Mouse (Mus musculus) heart, adult 18-20 months (tissue): ENCODE measurements around the gene Fgfr2. TPM values are rescaled to one million over a fixed set of nuclear protein-coding genes. Genes with fewer than 3 reads are reported as not detected.

ENCODE experiments used
- DNase-seq, 2 experiments: peaks; one replicate each; pipeline ENCODE4 v3.0.0; 2021 to 2022; ENCODE audit warnings: mixed read lengths in 1 of 2
- total RNA-seq, 2 experiments: library from RNA; stranded (reverse); gene quantifications; 2 replicates each; pipeline ENCODE4 v1.2.3; 2021

Fgfr2 gene
- total RNA-seq, 2 experiments from 2014 or later: 1.3 to 2.6 TPM

DNA sequence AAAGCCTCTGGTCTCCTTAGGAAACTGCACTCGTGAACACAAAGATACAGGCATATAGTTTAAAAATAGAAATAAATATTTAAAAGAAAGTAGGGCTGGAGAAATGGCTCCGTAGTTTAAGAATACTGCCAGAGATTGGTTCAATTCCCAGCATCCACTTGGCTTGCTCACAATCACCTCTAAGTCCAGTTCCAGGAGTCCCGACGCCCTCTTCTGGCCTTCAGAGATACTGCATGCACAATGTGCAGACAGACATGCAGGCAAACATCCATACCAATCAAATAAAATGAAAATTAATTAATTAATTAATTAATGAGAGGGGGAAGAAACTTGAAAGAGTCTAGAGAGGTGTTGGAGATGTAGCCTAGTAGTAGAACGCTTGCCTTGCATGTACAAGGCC, 2856.1 kb downstream of the Fgfr2 start:
- no peak for DNase-seq

DNA sequence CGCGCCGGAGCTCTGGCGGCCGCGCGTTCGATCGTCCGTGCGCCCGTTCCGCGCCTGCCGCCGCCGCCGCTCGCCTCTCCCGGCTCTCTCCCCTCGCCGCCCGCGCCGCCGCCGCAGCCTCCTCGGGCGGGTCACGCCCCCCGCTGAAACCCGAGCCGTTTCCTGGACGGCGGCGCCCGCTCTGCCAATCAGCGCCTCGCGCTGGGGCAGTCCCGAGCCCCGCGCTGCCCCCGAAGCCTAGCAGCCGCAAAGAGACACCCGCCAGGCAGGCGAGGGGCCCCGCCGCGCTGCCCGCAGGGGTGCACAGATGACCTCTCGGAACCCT, 2857.0 kb downstream of the Fgfr2 start:
- DNase-seq: peak; percentile 82 to 83

DNA sequence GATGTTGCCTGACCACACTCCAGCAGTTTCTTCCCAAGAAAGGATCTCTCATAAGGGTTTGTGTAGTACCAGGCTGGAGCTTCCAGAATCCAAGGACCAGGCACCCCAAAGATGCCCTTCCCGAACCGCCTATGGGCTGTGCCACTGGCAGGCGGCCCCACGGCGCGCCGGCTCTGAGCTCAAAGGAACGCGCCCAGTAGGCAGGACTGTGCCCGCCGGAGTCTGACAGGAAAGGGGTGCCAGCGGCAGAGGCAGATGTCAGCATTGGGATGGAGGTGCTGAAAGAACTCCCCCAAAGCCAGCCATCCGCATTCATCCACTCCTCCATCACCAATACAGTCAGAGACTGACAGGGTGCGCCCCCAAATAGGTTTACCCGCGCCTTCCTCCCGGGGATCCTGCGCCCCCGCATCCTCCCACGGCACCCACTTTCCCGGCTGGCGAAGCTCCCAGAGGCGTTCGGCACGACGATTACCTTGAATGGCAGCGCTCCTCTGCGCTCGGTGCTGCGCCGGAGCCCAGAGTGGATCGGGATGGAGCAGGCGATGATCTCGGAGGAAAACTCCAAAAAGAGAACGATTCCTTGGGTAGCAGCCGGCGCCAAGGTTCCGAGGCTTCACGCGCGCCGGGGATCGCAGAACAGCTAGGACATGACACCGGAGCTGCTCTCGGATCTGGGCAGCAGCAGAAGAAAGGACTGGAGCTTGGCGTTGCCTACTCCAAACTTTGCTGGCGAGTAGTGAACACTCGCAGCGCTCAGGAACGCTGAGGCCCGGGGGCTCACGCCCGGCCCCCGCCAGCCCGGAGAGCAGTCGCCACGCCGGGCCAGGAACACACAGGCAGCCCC, 2857.6 kb downstream of the Fgfr2 start:
- peak; percentile 7 to 49 for DNase-seq

DNA sequence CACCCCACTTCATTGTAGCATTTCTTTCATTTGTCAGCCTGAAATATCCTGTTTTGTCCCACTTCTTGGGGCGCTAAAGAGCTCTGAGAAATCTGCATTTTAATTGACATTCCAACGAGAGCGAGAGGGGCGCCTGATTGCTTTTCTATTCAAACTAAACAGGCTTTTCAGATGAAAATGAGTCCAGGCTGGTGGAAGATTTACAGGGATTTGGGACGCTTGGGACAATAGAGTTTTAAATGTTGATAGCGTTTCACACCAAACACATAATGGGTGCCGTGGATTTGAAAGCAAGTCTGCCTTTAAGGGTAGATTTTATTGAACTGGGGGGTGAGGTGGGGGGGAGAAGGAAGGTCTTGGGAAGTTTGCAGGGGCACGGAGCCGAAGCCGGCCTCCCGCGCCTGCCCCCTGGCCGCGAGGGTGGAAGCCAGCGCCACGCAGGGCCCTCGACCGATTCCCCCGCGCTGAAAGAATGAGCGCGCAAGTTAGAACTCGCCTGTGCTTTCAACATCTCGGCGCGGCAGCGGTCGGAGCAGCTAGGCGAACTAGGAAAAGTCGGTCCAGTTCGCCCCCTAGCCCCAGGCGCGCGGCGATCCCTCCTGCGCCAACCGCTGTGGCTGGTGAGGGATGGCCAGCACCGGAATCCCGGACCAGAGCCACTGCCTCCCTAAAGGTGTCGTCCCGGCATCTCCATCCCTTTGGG, 2858.4 kb downstream of the Fgfr2 start:
- DNase-seq: peak; percentile 34 to 56

DNA sequence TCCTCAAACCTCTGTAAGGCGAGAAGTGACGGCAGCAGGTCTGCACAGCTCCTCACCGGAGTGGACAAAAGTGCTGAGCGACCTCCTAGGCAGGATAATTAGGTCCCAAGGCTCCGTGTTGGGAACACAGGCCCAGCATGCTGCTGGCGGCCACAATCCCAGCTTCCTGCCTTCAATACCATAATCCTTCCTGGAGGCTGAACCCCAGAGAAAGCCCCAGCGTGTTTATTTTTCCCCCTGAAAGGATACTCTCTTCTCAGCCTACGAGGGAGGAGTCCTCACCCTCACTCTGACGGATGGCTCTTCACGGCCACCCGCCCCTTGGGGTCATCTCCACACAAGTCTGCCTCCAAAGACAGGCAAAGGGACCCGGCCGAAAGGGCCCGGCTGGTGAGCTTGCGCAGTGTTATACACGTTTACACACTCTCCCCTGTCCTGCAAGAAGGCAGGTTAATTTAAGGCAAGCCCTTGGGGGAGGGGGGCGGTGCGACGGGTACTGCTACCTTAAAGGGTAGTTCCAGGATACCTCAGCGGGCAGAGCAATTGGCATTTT, 2859.3 kb downstream of the Fgfr2 start:
- DNase-seq: no peak

DNA sequence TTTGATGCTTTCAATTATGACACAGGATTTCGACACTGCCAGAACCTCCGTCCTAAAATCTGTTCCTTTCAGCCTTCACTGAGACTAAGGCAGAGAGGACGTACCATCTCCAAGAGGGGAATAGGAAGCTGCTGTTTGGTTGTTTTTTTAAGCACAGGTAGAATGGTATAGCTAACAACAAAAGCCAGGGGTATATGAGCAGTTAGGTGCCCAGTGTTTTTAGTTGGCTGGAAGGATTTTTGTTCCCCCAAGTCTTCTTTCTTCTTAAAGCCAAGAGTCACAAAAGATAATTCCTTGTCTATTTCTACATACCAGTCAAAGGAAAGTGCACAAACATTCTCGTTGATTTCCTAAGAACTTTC, 2859.9 kb downstream of the Fgfr2 start:
- no peak for DNase-seq

DNA sequence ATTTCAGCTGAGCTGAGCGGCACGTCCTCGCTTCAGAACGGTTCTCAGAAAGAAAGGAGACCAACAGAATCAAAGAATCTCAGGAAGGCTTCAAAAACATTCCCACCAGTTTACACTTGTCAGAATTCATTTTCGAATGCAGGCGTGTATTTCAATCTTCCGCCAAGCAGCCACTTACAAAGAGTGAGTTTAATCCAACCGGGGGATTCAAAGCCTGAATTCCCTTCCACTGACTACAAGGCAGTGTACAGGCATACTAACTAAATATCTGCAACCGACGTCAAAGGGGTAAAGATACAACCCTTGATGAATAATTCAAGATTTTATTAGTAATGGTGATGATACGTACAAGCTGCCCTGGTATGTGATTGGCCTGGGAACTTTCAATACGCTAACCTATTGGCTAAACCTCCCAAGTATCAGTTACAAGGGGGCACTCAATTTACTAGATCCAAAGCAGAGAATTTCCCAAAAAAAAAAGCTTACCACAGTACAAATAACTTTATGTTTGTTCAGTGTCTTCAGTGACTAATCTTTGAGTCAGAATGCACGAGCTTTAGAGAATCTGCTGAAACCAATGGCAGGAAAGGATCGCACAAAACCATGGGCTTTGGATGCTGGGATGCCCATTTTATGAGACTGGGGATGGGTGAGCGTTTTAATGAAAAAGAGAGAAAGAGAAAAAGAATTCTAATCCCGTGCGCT, 2860.5 kb downstream of the Fgfr2 start:
- DNase-seq: no peak

DNA sequence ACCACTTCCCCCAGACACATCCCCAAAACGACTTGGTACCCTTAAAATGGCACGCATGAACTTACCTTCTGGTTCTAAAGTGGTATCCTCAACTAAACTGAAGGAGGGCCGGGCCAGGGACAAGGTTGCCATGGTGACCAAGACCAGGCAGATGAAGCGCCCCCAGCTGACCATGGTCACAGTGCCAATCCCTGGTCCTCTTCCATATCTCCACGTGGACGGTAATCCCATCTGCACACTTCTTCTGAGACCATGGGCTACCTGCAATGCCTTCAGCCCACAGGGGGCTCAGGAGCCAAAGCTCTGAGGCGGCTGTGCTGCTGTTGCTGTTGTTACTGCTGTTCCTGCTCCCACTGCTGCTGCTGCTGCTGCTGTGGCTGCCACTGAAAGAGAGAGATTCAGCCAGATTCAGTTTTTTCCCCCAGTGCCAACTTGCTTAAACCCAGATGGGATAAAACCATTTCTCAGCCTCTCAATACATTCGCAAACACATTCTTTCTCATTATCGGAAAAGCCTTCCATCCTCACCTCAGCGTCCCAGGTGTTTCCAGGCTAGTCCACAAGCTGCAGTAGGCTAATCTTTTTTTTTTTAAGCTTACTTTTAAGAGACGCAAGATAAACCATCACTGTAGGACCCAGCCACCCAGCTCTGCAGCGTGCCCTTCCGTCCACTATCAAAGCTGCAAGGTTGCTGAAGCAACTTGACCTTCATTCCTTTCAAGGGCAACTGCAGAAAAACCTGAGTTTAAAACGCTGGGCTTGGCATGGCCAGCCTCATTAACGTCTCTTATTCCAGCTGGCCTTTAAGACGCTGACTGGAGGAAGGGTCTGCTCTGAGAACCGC, 2861.2 kb downstream of the Fgfr2 start:
- no peak for DNase-seq

DNA sequence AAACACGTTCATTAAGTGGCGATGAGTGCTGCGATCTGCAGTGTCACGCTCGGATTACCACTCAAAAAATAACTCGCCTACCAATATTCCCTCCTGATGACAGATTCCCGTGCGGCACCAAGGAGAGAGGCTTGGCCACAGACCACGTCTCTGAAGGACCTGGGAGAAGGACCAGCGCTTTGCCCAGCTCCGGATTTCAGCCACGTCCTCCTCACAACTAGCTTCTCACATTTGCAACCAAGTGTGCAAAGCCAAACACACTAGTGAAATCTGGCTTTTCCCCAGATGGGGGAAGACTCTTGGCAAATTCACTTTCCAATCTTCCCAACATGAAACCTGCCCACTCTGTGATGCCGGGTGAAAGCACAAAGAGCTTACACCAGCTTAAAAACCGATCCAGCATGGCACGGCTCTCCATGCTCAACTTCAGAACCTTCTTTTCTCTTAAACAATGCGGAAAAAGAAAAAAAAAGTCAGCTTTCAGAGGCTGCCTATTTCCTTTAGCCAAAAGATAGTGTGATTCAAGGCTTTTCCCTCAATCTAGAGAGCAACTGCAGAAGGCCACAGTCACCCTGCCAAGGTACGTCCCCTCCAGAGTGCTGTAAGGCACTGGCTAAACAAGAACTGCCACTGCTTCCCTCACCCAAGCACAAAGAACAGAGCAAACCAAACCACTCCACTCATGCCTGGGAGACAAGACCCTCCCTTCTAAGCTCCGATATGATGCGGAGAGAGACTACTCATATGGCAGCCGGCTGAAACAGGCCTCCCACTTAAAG, 2862.1 kb downstream of the Fgfr2 start:
- no peak for DNase-seq

DNA sequence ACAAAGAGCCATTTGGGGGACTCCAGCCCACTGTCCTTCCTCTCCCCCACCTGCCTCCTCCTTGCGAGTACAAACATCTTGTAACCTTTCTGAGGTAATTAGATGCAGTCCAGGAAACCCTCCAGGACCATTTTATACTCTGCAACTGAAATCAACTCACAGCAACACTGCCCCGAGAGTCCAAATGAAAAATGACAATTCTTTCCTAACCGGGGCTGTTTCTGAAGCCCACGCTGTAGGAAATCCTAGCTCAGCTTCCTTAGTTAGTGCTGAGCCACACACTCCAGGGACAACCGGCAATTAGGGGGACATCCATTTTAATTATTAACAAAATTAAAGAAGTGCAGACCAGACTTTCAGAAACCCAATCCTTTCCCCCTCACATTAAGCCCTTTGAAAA, 2863.1 kb downstream of the Fgfr2 start:
- DNase-seq: no peak

DNA sequence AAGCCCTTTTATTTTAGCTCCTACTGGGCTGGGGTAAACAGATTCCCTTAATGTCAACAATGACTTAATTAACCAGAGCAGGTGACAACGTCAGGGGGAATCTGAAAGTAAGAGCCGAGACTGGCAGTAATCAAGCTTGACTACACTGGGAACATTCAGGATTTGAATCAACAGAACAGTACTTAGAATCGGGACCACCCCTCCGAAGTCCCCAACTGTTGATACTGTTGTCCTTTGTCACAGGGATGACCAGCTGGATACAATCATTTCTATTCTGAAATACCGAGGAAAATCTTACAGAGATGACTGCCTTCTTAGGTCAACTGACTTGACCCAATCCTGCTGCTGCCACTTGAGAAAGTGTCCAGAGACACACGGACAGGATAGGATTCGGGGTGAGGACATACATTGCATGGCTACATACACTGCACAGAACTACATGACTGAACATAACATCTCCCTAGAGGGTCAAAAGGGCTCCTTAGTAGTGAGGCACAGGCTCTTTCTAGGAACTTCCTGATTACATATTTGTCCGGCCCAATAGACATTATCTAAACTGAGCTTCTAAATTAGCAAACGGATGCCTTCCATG, 2864.3 kb downstream of the Fgfr2 start:
- no peak for DNase-seq

DNA sequence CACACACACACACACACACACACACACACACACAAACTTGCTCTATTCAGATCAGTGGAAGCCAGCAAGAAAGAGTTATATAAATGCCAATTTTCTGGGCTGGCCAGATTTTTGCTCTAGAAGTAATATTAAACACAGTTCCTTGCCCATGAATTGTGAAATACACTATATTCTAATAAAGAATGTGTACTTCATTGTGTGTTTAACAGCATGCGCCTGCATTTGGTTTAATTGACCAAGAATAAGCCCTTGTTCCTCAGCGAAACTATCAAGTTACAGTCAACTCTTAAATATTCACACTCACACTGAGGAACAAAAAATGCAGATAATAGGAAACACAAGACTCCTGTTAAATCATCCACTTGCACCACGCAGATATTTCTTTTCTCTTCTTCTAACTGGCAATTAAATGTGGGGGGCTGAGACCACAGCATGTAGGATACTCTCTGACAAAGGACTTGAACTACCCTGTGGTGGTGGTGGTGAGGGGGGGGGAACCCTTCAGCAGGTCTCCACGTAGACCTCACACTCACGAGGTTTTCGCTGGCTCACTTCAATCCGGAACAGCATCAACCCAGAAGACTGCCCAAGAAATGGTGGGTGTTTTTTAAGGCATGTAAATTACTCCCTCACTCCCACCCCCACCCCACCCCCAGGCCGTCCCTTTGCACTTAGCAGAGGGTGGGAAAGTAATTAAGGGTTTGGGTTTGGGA, 2865.0 kb downstream of the Fgfr2 start:
- DNase-seq: no peak

DNA sequence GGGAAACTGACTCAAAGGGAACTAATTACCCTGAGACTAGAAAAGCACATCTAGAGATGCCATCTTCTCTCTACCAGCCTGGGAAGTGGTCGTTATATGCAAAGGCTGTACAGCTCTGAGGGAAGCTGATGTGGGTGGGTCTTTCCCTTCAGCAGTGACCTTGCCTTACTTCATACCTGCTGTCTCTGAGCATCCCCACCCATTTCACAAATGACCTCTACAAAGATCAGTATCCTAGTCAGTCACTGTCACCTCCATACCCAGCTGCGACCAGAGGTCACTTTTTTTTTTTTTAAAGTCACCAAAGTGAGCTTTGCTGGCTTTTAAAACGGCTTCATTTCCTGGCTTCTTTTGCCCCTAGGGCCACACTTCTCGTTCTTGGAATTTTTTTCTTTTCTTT, 2869.9 kb downstream of the Fgfr2 start:
- DNase-seq: no peak

DNA sequence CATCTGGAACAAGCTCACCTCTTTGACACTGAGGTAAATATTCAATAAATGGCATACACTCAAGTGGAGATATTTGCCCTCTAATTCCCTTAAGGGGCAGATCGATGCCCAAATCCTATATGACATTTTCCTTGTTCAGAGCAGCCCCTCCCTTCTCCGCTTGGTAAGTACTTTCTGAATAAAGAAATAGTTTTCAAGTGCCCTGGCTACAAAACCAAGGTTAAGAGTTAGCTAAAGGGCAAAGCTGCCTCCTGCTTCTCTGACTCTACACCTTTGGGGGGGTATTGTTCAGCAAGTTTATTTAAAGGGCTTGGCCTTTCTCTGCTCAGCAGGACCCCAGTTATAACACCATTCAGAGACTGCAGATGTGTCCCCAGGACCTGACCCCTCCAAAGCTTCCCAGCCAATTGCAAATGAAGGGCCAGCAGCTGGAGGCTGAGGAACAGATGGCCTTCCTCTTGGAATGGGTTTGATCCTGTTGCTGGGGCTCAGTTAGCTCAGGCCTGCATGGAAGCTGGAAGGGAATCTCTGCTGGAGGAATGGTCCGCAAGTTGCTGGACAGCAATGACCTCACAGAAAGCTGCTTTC, 2871.1 kb downstream of the Fgfr2 start:
- DNase-seq: no peak

DNA sequence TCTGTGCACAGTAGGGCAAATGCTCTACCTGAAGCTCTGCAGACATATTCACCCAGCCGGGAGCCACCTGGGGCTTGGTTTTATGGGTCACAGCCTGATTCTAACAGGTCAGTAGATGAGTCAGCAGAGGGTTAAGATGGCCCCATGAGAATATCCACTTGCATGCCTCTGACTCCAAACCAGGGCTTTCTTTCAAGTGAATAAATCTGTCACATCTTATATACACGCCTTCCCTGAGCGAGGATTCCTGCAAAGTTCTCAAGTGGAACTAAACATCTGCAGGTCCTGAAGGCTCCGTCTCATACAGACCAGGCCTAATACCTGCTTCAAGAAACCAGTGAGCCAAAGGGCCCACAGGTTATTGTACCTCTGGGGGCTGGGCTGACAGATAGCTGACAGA, 2872.2 kb downstream of the Fgfr2 start:
- no peak for DNase-seq

DNA sequence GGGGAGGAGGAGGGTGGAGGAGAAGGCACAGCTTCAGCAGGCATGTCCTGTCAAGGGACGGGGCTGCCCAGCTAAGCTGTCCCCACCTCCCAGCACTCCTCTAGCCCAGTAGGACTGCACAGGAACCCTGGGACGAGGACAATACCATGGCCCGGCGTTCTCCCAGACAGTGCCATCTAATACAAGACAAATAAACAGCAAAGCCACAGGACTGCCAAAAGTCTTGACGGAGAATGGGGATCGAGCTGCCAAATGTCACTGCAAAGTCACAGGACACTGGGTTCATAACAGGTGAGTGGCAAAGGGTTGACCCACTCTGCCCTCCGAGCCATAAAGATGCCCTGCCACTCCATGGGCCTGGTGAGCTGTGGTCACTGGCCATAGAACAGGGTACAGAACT, 2874.7 kb downstream of the Fgfr2 start:
- DNase-seq: no peak

DNA sequence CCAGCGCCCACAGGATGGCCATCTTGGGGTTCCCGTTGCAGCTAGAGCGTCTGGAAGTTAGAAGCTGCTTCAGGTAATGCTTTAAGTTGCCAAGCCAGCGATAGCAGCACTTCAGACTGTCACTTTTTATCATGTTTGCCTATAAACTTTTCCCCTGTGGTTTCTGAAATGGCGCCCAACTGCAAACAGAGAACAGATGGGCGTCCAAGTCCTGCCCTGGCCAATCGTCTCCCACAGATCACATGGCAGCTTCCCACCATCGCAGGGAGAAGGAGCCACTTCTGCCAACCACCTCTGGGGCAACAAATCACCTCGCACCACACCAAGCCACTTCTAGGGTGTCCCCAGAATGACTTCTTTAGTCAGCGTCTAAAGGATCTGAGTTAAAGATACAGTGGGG, 2875.3 kb downstream of the Fgfr2 start:
- no peak for DNase-seq

DNA sequence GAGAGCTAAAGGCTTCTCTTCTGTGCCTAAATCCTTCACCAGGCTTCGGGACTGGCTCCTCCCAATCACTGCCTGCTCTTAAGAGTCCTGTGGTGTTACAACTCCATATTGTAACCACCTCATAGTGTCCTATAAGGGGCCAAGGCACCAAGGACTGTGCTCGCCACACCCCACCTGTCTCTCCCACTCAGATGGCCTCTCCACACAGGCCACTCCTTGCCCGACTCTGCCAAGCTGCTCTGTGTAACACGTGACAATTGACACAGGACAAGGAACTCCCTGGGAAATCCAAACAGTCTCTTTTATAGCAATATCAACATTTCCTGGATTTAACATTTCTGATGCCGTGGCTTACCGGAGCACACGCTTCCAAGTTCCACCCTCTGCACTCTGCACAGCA, 2876.7 kb downstream of the Fgfr2 start:
- DNase-seq: no peak

DNA sequence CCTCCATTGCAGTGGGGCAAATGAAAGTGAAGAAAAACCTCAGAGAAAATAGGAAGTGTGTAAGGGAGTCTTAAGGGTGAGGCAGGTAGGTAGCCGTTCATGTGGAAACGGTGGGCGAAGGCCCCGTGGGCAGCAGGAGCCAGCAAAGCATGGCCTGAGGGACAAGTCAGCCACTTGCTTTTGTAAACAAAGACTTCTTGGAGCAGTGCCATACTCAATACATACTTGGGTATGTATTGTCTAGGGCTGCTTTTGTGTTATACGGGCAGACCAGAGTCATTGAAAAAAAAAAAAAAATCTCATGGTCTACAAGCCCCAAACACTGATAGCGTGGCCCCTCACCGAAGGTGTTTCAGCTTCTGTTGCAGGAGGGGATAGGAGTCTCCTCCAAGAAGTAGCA, 2878.6 kb downstream of the Fgfr2 start:
- no peak for DNase-seq

DNA sequence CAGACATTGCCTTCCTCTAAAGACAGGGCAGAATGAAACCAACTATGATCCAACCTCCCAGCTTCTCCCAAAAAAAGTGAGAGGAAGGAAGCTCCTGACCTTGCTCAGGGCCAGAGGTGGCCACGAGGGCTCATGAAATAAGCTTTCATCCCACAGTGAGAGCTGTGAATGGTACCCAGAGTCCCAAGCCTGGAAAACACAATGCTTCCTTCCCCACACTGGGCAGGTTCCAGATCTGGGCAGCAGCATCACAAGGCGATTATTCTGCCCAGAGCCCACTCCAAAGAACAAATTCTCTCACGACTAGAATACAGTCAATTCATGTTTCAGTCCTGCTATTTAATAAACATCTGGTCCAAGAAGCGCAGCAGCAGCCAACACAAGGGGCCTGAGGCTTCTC, 2879.3 kb downstream of the Fgfr2 start:
- no peak for DNase-seq
